Mouse (Mus musculus) heart, adult 2 months (tissue): Measurements from ENCODE around the gene Rgs9bp.

ENCODE experiments used
- CTCF ChIP-seq: fragments of 200-600 bp; IDR thresholded peaks from 2 replicates; pipeline ENCODE4 v1.8.1; 2022; ENCODE audit warnings: antibody characterized with exemption, mild to moderate bottlenecking, moderate library complexity
- POLR2A ChIP-seq: fragments of 200-500 bp; IDR thresholded peaks from 2 replicates; pipeline ENCODE4 v1.6.1; 2011; ENCODE audit warnings: mild to moderate bottlenecking, low read depth, low read length, control low read depth; ENCODE audit not compliant: insufficient read depth

DNA sequence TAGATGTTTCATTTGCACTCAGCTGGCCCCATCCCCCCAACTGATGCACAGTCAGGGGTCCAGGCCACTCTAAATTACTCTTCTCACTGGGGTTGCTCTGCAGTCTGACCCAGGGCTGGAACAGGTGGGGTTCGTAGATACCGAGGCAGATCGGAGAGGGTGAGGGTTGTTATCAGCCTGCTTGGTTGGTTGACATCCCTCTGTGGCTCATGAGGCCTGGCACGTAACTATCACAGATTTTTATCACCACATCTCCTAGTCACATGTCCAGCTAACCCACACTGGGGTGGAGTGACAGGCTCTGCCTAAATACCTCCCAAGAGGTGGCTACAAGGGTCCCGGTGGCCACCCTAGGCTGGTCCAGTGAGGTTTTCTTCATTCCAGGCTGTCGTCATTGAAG is 15.7 kb upstream of the Rgs9bp start:
- TF ChIP-seq CTCF (no peak), POLR2A (no peak)
